Mouse (Mus musculus): ENCODE measurements around the gene Hprt. TPM values are rescaled to one million over a fixed set of nuclear protein-coding genes. Genes with fewer than 3 reads are reported as not detected.

Gene Hprt
- polyA plus RNA-seq, 1 experiment, result 63.6 TPM

DNA sequence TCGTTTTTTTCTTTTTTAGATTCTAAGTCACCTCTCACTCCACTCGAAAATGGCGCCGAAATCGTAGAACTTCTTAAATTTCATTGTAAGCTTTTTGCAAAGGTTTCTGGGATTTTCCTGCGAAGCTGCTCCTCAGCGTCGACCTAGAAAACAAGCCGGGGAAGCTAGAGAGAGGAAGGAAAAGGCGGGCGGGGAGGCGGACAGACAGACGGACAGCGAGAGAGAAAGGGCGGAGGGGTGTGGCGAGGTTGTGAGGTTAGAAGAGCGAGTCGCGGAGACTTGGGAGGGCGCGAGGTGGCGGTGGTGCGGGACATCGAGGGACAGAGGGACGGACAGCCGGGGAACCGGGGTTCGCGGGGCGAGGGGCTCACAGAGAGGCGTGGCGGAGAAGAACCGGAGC is 68.7 kb downstream of the Hprt start:
- peak overlapping the region; percentile 70 for H3K4me3 ChIP-seq
- TF ChIP-seq USF1 (IDR thresholded peaks at IDR 0.05; ENCODE audit: low read depth) (no peak), POLR2A (IDR thresholded peaks at IDR 0.05; ENCODE audit: insufficient read length, low read depth) (no peak), SRF (IDR thresholded peaks at IDR 0.05; ENCODE audit: control insufficient read depth, insufficient read length, low read depth) (no peak), E2F4 (IDR thresholded peaks at IDR 0.05; ENCODE audit: insufficient read depth) (no peak), TCF3 (IDR thresholded peaks at IDR 0.05; ENCODE audit: insufficient read length, low read depth) (no peak), MYOG (IDR thresholded peaks at IDR 0.05; ENCODE audit: control insufficient read depth in 1 of 3, insufficient read depth in 1 of 3, insufficient read length in 2 of 3, low read depth in 2 of 3) (no peak), MAX (IDR thresholded peaks at IDR 0.05; ENCODE audit: low read depth) (no peak), CEBPB (IDR thresholded peaks at IDR 0.05; ENCODE audit: insufficient read depth, poor library complexity, severe bottlenecking) (no peak)
- no peak overlapping the region for H3K4me2 ChIP-seq (ENCODE audit: low read depth)
- no peaks in the 10 kb centered on the region for H3K27me3 ChIP-seq (ENCODE audit: control insufficient read depth, insufficient read depth, insufficient read length)
- peaks cover 16% of the 10 kb centered on the region for H3K36me3 ChIP-seq (ENCODE audit: control insufficient read depth, insufficient read depth)
- peaks cover 4% of the 10 kb centered on the region for H3K79me2 ChIP-seq (ENCODE audit: control insufficient read depth, insufficient read depth)
- H3ac ChIP-seq (ENCODE audit: control insufficient read depth, insufficient read length), result peak overlapping the region; percentile 94

GRCm38 (mm10) chrX:53057054-53057759 is 69.3 kb downstream of the Hprt start:
- Histone ChIP-seq H3K79me2 (ENCODE audit: control insufficient read depth, insufficient read depth) (peaks cover 4% of the 10 kb centered on the region), H3K4me2 (ENCODE audit: low read depth) (peak overlapping the region; percentile 70), H3K36me3 (ENCODE audit: control insufficient read depth, insufficient read depth) (peaks cover 16% of the 10 kb centered on the region), H3K27me3 (ENCODE audit: control insufficient read depth, insufficient read depth, insufficient read length) (no peaks in the 10 kb centered on the region), H3K4me3 (peak overlapping the region; percentile 70), H3ac (ENCODE audit: control insufficient read depth, insufficient read length) (peak overlapping the region; percentile 94)
- TF ChIP-seq MYOG (IDR thresholded peaks at IDR 0.05; ENCODE audit: control insufficient read depth in 1 of 3, insufficient read depth in 1 of 3, insufficient read length in 2 of 3, low read depth in 2 of 3), result peak in 2 of 3 experiments; percentile 13 to 43
- no peak for TF ChIP-seq REST (IDR thresholded peaks at IDR 0.05; ENCODE audit: insufficient read depth, insufficient read length)
- TF ChIP-seq MAX (IDR thresholded peaks at IDR 0.05; ENCODE audit: low read depth), result no peak
- no peak for TF ChIP-seq CEBPB (IDR thresholded peaks at IDR 0.05; ENCODE audit: insufficient read depth, poor library complexity, severe bottlenecking)
- TF ChIP-seq POLR2A (IDR thresholded peaks at IDR 0.05; ENCODE audit: insufficient read length, low read depth), result peak; percentile 94
- TF ChIP-seq POLR2AphosphoS2 (IDR thresholded peaks at IDR 0.05; ENCODE audit: insufficient read length, low read depth), result peak; percentile 88

GRCm38 (mm10) chrX:53057760-53058090 is 69.8 kb downstream of the Hprt start:
- TF ChIP-seq SRF (IDR thresholded peaks at IDR 0.05; ENCODE audit: control insufficient read depth, insufficient read length, low read depth) (no peak), POLR2A (IDR thresholded peaks at IDR 0.05; ENCODE audit: insufficient read length, low read depth) (no peak), POLR2AphosphoS2 (IDR thresholded peaks at IDR 0.05; ENCODE audit: insufficient read length, low read depth) (no peak)
- H3K4me3 ChIP-seq, result peak overlapping the region; percentile 70
- H3K27me3 ChIP-seq (ENCODE audit: control insufficient read depth, insufficient read depth, insufficient read length), result no peaks in the 10 kb centered on the region
- H3K4me2 ChIP-seq (ENCODE audit: low read depth), result peak overlapping the region; percentile 70
- peaks cover 4% of the 10 kb centered on the region for H3K79me2 ChIP-seq (ENCODE audit: control insufficient read depth, insufficient read depth)
- H3K36me3 ChIP-seq (ENCODE audit: control insufficient read depth, insufficient read depth), result peaks cover 16% of the 10 kb centered on the region
- no peak overlapping the region for H3ac ChIP-seq (ENCODE audit: control insufficient read depth, insufficient read length)

DNA sequence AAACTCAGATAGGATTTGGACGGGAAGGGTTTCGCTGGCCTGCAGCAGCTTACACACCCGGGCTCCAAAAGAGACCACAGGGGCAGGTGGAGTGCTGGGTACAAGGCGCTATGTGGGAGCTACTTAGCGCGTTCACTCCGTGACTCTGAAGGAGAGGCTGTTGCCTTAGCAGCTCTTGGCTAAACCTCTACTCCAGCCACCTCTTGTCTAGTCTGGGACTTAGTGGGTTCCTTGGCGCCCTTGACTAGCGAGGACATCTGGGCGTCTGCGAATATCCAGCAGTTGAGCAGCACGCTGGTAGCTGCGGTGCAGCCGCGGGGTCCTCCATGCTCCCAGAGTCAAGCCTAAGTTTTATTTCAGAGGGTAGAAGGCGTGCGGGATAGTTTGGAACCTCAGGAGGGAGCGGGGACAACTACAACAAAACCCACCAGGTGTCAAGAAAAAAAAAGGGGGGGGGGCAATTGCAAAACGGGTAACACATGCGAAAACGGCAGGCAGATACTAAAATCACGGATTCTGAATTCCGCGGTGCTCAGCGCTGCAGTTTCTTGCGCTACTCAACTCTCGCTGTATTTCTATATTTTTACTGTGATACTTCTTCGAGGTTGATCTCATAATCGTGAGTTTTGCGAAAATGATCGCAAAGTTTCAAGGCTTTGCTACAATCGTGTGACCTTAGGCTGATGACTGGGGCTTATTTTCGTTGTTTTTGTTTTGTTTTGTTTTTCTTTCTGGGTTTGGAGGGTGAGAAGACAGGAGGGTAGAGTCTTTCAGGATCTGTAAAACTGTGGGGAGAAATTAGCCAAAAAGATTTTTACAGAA is 70.7 kb downstream of the Hprt start:
- peaks cover 16% of the 10 kb centered on the region for H3K36me3 ChIP-seq (ENCODE audit: control insufficient read depth, insufficient read depth)
- no peaks in the 10 kb centered on the region for H3K27me3 ChIP-seq (ENCODE audit: control insufficient read depth, insufficient read depth, insufficient read length)
- peaks cover 4% of the 10 kb centered on the region for H3K79me2 ChIP-seq (ENCODE audit: control insufficient read depth, insufficient read depth)
- H3K4me3 ChIP-seq, result no peak overlapping the region
- H3ac ChIP-seq (ENCODE audit: control insufficient read depth, insufficient read length), result no peak overlapping the region
- H3K4me2 ChIP-seq (ENCODE audit: low read depth), result no peak overlapping the region
- TF ChIP-seq CEBPB (IDR thresholded peaks at IDR 0.05; ENCODE audit: insufficient read depth, poor library complexity, severe bottlenecking) (no peak), TCF12 (IDR thresholded peaks at IDR 0.05; ENCODE audit: insufficient read depth, poor library complexity, severe bottlenecking) (no peak), POLR2AphosphoS2 (IDR thresholded peaks at IDR 0.05; ENCODE audit: insufficient read length, low read depth) (no peak), POLR2A (IDR thresholded peaks at IDR 0.05; ENCODE audit: insufficient read length, low read depth) (no peak)

DNA sequence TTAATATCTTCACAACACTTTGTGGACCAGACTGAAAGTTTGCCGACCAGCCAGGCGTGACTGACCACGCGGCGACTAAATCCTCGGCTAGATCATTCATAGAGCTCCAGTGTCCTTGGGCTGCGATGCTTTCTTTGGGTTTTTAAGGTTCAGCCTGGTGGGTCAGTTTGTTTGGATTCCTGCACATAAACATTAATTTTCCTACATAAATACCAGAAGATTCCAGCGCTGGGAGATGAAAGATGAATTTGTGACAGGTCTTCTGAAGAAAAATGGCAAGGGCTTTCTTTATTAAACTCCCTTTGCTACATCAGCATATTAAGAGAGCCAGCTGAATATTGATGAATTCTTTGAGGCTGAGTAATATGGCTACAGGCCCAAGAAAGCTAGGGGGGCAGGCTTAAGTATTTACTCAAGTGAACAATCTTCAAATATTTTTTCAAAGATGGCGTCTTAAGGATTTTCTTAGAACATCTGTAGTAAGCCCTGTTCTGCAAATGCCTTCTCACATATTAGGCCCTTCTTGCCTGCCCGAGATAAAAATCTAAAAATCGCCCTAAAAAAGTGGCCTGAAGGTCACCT is 71.6 kb downstream of the Hprt start:
- Histone ChIP-seq H3K27me3 (ENCODE audit: control insufficient read depth, insufficient read depth, insufficient read length) (no peaks in the 10 kb centered on the region), H3K79me2 (ENCODE audit: control insufficient read depth, insufficient read depth) (peaks cover 4% of the 10 kb centered on the region), H3K36me3 (ENCODE audit: control insufficient read depth, insufficient read depth) (peaks cover 12% of the 10 kb centered on the region), H3K4me3 (no peak overlapping the region), H3ac (ENCODE audit: control insufficient read depth, insufficient read length) (no peak overlapping the region), H3K4me2 (ENCODE audit: low read depth) (no peak overlapping the region)
- TF ChIP-seq MYOD1 (IDR thresholded peaks at IDR 0.05; ENCODE audit: control insufficient read depth in 1 of 3, insufficient read length in 2 of 3, low read depth in 2 of 3), result no peak
- no peak for TF ChIP-seq E2F4 (IDR thresholded peaks at IDR 0.05; ENCODE audit: insufficient read depth)
- no peak for TF ChIP-seq TCF3 (IDR thresholded peaks at IDR 0.05; ENCODE audit: insufficient read length, low read depth)
